Mouse (Mus musculus) erythroblast, embryonic 14.5 days (primary cell): ENCODE data around the gene Nr5a2.

Experiments used
- GATA1 ChIP-seq: IDR thresholded peaks from 2 replicates; pipeline ENCODE4 v1.6.1; 2012; ENCODE audit warnings: low read length, inconsistent platforms, mixed read lengths
- TAL1 ChIP-seq: IDR thresholded peaks from 3 replicates; pipeline ENCODE4 v1.6.1; 2012; ENCODE audit warnings: low read length, inconsistent platforms, mixed read lengths

- TF ChIP-seq TAL1 (no peak), GATA1 (no peak)
Measured at GRCm38 (mm10) chr1:136863209-136863608, 97.0 kb downstream of the Nr5a2 start.
